Mouse (Mus musculus): ENCODE measurements around the gene Cd99l2.
"Not testable (repeated sequence)": the region's sequence is repeated elsewhere in the genome, so short reads cannot be mapped to it uniquely, and the experiment has no call there.

Gene Cd99l2

GRCm38 (mm10) chrX:71492634-71493278, at the start of gene Cd99l2:
TSS of gene Cd99l2 (minus strand) at chrX:71492849.
- DNase-seq = peak; percentile 94

- DNase-seq = peak; percentile 31
These were observed 48.3 kb upstream of the Cd99l2 start for GRCm38 (mm10) chrX:71540821-71541510.

DNA sequence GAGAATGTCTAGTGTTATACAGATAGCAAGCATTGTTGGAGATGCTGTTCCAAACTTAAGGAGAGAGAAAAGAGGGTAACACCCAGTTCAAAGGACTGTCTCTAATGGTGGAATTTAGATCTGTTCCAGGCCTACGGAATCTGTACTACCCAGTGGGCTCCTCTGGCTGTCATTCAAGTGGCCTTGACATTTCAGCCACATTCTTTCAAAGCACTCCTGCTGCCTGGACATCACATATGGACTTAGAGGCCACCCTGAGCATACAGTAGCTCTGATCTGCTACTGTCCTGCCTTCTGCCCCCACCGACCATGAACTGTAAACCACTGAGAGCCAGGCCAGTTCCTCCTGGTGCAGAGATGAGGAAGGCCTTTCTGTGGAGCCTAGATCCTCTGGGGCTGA, 45.1 kb upstream of the Cd99l2 start:
- no peak for DNase-seq

DNA sequence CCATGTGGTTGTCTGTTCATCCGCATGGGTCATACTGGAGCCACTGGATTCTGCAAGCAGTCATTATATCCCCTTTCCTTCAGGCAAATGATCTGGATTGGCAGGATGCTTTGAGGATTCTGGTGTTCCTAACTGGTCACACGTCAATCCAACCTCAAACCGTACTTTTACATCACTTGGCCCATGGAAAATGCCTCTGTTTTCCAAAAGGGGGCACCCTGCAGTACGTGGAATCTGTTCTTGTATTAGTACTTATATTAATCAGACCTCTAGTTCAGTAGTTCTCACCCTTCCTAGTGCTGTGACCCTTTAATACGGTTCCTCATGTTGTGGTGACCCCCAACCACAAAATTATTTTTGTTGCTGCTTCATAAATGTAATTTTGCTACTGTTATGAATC, 41.5 kb upstream of the Cd99l2 start:
- no peak for DNase-seq

DNA sequence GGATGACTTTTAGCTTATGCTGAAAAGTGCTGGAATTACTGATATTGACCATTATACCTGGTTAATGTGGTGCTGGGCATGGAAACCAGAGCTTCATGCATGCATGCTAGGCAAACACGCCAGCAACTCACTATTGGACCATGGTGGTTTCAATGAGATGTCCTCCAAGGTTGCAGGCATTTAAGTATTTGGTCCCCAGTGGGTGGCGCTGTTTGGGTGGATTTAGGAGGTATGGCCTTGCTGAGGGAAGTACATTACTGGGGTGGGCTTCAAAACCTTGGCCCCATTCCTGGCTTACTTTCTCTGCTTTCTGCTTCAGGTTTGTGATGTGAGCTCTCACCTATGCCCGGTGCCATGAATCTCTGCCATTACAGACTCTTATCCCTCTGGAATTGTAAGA, 40.0 kb upstream of the Cd99l2 start:
- DNase-seq = peak; percentile 13

DNA sequence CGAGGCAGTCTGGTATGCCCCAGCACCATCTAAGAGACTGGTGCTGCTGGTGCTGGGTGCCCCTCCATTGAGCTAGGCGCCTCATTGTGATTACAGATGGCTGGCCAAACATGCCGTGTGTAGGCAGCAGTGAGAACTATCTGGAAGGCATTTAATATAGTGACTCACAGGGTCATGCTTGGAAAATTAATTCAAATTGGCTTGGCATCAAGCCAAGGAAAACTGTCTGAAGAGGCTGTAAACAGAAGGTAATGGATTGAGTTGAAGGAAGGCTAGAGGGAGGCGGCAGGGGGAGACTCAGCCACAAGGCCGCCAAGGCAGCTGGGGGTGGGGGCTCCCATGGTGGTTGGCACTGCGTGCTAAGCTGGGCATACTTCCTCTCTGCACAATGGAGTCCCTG, 36.0 kb upstream of the Cd99l2 start:
- DNase-seq = peak; percentile 21

DNA sequence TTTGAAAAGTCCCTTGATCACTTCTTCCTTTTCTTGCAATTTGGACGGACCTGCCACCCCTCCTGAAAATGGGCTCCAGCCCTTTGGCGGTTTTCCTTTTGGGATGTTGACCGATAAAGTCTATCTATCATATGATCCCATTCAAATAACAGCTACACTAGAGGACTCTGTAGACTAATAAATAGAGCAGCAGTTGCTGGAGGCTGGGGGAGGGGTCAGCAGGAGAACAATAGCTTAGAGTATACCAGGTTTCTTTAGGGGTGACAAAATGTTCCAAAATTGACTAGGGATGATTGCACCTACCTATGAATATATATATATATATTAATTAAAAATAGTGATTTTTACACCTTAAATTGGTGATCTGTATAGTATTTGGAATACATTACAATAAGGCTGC, 35.5 kb upstream of the Cd99l2 start:
- no peak for DNase-seq

GRCm38 (mm10) chrX:71527461-71527860, 34.8 kb upstream of the Cd99l2 start:
- DNase-seq = no peak

GRCm38 (mm10) chrX:71525593-71526299, 33.1 kb upstream of the Cd99l2 start:
- no peak for DNase-seq

DNA sequence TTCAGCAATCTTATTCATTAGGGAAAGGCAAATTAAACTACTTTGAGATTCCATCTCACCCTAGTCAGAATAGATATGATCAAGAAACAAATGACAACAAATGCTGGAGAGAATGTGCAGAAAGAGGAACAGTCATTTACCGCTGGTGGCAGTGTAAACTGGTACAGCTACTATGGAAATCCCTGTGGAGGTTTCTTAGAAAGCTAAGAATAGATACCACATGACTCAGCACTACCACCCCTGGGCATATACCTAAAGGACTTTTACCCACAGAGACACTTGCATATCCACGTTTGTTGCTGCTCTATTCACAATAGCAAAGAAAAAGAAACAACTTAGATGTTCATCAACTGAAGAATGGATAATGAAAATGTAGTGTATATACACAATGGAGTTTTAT, 31.7 kb upstream of the Cd99l2 start:
- no peak for DNase-seq

GRCm38 (mm10) chrX:71522889-71523288, 30.2 kb upstream of the Cd99l2 start:
- no peak for DNase-seq

GRCm38 (mm10) chrX:71519252-71519651, 26.6 kb upstream of the Cd99l2 start:
- no peak for DNase-seq

DNA sequence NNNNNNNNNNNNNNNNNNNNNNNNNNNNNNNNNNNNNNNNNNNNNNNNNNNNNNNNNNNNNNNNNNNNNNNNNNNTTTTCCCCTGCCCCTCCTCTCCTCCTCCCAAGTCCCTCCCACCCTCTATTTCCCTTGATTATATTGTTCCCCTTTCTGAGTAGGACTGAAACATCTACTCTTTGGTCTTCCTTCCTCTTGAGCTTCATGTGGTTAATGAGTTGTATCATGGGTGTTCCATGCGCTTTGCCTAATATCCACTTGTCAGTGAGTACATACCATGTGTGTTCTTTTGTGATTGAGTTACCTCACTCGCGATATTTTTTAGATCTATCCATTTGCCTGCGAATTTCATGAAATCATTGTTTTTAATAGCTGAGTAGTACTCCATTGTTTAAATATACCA, 13.9 kb upstream of the Cd99l2 start:
- DNase-seq = not testable (repeated sequence)

GRCm38 (mm10) chrX:71493279-71493656, 619 bp upstream of the Cd99l2 start:
- DNase-seq = peak; percentile 56

- no peak for DNase-seq
These were observed 567 bp downstream of the Cd99l2 start for GRCm38 (mm10) chrX:71491931-71492633.

GRCm38 (mm10) chrX:71489353-71489752, 3.3 kb downstream of the Cd99l2 start:
- no peak for DNase-seq

GRCm38 (mm10) chrX:71482244-71482643, 10.4 kb downstream of the Cd99l2 start:
- DNase-seq = no peak

GRCm38 (mm10) chrX:71475992-71476391, 16.7 kb downstream of the Cd99l2 start:
- no peak for DNase-seq

DNA sequence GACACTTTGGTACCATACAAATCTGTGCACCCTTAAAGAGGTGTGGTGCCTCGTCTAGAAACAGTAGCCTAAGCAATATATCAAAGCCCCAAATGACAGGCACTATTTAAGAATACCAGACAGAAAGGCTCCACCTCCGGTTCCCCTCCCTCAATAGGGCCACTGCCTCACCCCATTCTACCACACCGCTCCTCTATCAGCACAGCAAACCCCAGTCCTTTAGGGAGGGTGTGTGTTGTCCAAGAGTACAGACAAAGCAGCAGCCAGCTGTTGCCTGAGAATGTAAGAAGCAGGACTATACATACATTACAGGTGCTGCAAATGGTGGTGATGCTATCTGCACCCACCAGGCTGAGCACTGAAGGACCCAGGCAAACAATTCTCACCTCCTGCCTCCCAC, 17.2 kb downstream of the Cd99l2 start:
- DNase-seq = no peak

DNA sequence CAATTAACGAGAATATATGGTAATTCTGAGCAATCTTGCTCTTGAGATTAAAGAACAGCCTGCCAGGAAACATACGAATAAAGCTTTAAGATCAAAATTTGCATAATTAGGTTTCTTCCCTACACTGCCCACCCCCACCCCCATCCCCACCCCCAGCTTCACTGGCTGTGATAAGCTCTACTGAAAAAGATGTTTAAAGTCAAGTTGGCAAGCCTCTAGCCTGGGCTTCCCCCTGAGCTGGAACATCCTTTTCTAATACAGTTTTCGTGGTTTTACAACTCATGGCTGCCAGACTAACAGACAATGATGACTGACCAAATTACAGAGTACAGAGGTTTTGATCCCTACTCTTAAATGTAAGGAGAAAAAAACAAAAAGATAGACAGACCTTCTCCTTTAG, 17.6 kb downstream of the Cd99l2 start:
- no peak for DNase-seq

DNA sequence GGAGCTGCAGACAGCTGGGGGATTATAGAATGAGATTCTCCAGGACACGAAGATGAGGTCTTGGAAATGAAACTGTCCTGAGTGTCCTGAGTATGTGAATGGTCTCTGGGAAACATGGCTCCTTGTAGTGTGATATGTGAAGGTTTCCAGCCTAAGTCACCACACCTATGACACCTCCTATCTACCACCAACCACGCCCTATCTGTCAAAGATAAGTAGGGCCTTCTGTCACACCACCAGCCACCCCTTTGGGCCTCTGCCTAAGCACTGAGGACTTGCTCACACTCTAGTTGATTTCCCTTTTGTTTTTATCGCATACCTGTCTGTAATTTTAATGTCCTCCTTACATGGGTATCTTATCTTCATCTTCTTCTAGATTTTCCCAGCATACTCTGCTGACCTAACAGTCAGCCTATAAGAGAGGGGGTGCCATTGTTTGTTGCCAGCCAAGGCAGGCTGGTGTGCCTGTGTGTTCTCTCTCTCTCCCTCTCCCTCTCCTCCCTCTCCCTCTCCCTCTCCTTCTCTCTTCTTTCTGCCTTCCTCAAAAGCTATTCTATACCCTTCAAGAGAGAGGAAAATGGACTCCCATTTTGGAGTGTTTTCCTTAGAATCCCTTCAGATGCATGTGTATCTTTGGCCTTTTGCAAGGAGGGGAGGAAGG, 18.2 kb downstream of the Cd99l2 start:
- no peak for DNase-seq

DNA sequence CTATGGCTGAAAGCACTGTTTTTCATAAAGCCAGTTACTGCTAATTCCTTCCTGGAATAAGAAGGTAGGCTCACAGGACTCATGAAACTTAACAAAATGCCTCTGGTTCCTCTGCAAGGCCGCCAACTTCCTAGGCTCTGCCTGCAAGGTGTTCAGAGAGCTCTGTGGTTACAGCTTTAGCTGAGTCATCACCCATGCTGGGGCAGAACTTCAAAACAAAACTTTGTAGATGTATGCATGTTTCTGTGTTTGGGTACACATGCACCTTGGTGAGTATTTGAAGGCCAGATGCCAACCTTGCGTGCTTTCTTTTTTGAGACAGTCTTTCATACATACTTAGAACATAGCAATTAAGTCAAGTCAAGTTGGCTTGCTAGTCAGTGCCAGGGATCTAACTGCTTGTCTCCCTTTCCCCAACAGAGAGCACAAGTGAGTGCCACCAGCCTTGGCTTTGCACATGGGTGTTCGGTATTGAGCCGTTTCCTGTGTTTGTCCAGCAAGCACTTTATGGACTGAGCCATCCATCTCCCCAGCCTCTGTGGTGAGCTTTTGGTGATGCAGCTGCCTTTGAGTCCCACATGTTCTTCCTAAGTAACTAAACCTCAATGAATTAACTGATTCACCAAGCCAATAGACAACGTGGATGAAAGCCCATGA, 23.9 kb downstream of the Cd99l2 start:
- DNase-seq = no peak
